Mouse (Mus musculus) layer of hippocampus, adult 8-10 months (tissue): ENCODE data around the gene Rpl9-ps6. TPM values are rescaled to one million over a fixed set of nuclear protein-coding genes. Genes with fewer than 3 reads are reported as not detected.

Source experiments
- total RNA-seq, 4 experiments: library from RNA; stranded (reverse); gene quantifications; 2 replicates each; pipeline ENCODE4 v1.2.4; 2022

The Rpl9-ps6 gene
- total RNA-seq, 4 experiments from 2014 or later, result 27.2 to 45.2 (median 37.3) TPM

Other genes with a start within 250 kb of the Rpl9-ps6 start
- 10 to 100 TPM; 46.6 to 58.3 (median 50.3) TPM for gene Sgms1, start 76.9 kb downstream of the Rpl9-ps6 start, total RNA-seq
- gene Minpp1, start 19.2 kb upstream of the Rpl9-ps6 start, total RNA-seq, result 10 to 100 TPM; 54.8 to 58.1 (median 55.9) TPM
- 10 to 100 TPM; 12.3 to 14.8 (median 14.2) TPM for gene Papss2, start 129.2 kb upstream of the Rpl9-ps6 start, total RNA-seq